Mouse (Mus musculus) megakaryocyte-erythroid progenitor cell, adult 5-6 weeks (primary cell): ENCODE measurements around the gene Iqcb1. TPM values are rescaled to one million over a fixed set of nuclear protein-coding genes. Genes with fewer than 3 reads are reported as not detected.
"Not testable (repeated sequence)": the region's sequence is repeated elsewhere in the genome, so short reads cannot be mapped to it uniquely, and the experiment has no call there.

Experiments
- ATAC-seq: replicated peaks from 2 replicates; pipeline ENCODE4 v1.8.0; 2016; ENCODE audit warnings: mild to moderate bottlenecking, inconsistent platforms; ENCODE audit not compliant: severe bottlenecking, poor library complexity, low FRiP score, low TSS enrichment
- total RNA-seq, 2 experiments: library from RNA; stranded (forward) in 1 of 2; stranded (reverse) in 1 of 2; fragments of 200-1000, 215-1000 nt in 1 of 2; fragments of >200 nt in 1 of 2; fragmentation: Nextera tagmentation in 1 of 2; gene quantifications; 2 replicates each; pipeline ENCODE4 v1.2.3; 2014 to 2017

The Iqcb1 gene
- total RNA-seq (2014; fragmentation: Nextera tagmentation) (4.6 and 19.2 TPM in 2 replicates), total RNA-seq (2017) (14.6 and 25.7 TPM in 2 replicates)

GRCm38 (mm10) chr16:36828054-36828786, at the start of gene Iqcb1:
Iqcb1 (plus strand) TSS chr16:36828385.
- ATAC-seq: peak; percentile 99

DNA sequence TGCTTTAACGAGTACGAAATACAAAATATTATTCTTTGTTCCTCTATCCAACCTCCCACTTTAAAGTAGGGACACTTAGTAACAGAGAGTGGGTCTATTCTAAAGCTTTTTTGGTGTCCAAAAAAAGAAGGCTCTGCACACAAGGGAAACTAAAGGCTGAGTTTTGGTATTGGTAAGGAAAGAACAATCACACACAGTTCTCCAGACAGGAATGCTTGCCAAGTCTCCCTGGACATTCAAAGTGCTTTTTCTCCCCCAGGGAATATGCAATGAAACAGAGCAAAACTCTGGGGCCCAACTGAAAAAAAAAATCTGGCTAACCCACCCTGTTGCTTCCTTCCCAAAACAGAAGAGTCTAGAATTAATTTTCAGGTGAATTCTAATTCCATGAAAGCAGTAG, 44.0 kb upstream of the Iqcb1 start:
- no peak for ATAC-seq

DNA sequence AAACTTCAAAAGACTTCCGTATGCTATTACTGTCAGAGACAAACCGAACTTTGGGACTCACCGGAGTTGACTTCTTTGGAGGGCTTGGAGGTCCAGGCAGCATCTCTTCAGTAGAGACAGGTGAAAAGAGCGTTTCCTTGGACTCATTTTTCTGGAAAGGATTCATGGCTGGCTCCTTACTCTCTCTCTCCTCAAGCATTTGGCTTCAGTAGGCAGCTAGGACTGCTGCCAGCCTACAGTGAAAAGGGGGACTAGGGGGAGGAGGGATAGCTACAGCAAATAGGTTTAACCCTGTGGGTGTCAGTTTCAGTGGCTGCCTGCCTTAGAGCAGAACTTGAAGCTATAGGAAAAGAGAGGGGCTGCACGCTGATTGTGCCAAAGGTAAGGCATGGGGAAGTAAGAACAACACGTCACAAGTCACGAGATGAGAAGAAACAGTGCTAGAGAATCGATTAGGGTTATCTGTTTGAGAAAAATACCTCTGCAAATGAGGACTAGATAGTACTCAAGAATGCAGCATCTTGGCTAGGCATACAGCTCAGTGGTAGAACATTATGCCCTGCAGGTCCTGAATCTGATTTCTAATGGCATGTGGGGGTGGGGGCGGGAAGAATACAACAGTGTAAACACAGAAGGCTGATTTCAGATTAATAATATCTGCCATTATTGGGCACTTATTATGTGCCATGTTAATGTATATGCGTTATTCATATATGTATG, 43.4 kb upstream of the Iqcb1 start, which contains the start of gene Slc15a2:
Slc15a2 (minus strand) TSS at position 369 of the 720 bp plus-strand sequence.
- ATAC-seq: no peak

- no peak for ATAC-seq
Measured at GRCm38 (mm10) chr16:36786466-36786865, 41.7 kb upstream of the Iqcb1 start.

DNA sequence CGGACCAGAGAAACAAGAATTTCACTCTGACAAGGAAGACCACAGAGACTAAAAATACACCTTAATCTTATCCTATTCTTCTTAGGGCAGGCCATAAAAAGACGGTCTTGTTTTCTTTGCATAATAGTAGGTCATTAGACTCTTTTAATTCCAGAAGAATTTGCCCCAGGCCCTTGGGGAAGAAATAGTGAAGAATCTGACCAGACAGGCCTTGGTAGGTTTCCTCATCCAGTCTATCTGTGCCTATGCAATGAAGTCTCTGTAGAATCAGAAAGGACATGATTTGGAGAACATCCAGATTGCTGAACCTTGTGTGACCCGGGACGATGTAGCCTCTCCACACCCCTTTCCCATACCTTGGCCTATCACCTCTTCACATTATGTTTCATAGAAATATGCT, 38.0 kb upstream of the Iqcb1 start:
- ATAC-seq: no peak

GRCm38 (mm10) chr16:36794976-36795375, 33.2 kb upstream of the Iqcb1 start:
- no peak for ATAC-seq

- no peak for ATAC-seq
Measured at GRCm38 (mm10) chr16:36798334-36798733, 29.9 kb upstream of the Iqcb1 start.

DNA sequence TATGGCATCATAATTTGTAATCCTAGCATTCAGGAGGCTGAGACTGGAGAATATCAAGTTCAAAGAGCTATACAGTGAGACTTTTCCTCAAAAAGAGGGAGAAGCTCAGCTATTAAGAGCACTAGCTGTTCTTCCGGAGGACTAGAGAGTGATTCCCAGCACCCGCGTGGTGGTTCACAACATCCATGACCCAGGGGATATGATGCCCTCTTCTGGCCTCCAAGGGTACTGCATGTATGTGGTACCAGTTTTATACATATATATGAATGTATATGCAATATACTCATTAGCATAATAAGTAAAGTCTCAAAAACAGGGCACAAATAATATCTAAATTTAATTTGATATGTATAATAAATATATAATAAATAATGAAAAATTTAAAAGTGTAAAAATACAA, 25.8 kb upstream of the Iqcb1 start:
- ATAC-seq: no peak

DNA sequence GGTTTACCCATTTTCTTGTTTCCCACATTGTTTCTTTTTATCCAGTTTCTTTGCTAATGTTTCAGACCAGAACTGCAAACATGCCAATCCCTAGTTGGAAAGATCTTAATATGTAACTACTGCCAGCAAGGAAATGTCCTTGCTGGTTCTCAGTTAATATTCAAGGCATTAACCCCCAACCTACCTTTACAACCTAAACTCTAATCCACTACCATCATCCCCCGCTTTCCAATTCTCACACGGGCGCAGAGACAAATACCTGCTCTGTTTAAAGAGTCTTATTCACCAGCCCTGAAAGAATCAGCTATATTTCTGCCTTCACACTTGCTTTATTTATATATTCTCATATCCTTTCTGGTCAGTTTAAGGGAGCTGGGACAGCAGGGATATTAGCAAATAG, 19.6 kb upstream of the Iqcb1 start:
- no peak for ATAC-seq

DNA sequence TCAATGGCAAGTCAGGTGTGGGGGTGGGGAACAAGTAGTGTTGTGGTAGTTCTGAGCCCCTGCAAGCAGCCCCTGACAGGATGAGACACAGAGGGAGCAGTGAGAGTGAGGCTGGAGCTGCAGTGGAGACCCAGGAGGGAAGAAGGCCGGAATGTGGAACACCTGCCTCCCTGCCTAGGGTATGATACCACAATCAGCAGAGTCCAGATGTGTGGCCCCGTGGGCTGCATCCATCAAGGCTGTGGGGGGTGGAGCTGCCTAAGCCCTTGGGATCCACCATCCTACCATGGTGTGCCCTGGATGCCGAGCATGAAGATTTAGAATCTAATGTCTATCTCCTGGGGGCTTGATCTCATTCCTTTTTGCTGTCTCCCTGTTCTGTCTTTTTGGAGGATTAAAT, 14.5 kb upstream of the Iqcb1 start:
- 0 out of 2 replicates have a peak, but pooled peaks have one; percentile 13 for ATAC-seq

DNA sequence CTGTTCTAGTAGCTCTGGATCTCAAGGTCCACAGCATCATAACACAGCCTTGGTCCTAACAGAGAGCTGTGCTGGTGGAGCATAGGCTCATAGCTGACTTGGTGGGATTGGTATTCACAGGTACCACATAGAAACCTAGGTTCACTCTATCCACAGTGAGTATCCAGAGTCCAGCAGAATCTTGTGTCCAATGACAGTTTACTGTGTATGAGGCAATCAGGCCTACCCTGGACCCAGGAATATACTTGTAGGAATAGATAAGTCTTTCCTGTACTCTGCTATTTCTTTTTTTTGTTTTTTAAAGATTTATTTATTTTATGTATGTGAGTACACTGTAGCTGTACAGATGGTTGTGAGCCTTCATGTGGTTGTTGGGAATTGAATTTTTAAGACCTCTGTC, 11.3 kb upstream of the Iqcb1 start:
- no peak for ATAC-seq

- peak; percentile 98 for ATAC-seq
Measured at GRCm38 (mm10) chr16:36817321-36817926, 10.8 kb upstream of the Iqcb1 start.

GRCm38 (mm10) chr16:36820016-36820415, 8.2 kb upstream of the Iqcb1 start:
- no peak for ATAC-seq

DNA sequence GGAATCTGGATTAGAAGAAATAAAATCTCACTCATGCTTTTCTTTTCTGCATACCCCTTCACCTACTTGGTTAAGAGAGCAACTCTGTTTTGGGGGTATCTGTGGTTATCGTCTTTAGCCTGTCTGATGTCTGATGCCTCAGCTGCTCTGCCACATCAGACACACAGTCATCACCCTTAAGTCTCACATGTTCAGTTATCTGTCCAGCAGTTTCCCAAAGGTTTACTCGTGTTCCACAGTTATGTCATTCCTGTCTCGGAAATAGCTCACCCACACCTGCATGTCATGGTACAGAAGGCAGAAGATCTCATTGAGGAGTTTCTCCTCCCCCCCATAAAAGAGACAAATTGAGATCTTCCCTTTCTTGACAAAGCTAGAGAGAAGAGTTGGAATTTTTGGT, 7.4 kb upstream of the Iqcb1 start:
- ATAC-seq: no peak

GRCm38 (mm10) chr16:36821474-36821873, 6.7 kb upstream of the Iqcb1 start:
- ATAC-seq: no peak

DNA sequence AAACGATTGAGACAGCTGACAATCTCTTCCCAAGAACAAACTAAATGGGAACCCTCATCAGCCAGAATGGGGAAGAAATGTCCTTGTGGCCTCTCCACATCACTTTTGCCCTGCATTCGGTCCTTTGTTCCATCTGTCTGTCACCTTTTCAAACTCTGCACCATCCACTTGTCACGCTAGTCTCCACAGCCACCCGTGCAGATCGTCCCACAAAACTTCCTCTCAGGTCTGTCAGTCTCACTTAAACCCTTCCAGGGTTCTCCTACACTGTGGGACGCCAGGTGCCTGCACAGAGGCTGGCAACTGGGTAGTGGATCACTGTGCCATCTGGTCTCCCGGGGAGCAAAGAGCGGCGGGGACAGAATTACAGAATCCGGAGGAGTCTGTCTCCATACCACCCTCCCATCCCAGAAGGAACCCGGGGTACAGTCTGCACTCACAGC, 553 bp upstream of the Iqcb1 start:
- ATAC-seq: peak; percentile 66

DNA sequence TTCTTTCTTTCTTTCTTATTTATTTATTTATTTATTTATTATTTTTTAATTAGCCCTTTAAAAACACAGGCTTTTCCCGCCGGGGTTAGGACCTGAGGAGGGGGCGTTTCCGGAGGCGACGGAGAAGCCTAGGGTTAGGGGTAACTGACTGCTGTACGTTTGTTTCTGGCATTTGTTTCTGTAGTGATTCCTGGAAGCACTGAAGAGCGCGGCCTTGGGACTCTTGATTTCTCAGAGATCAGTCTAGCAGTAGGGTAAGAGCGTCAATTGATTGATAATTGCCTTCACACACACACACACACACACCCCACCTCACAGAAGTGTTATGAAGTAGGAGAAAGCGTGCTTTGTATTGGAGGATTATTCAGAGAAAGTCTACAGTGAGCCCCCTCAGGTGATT, 635 bp downstream of the Iqcb1 start:
- ATAC-seq: no peak

GRCm38 (mm10) chr16:36846894-36847293, 18.7 kb downstream of the Iqcb1 start:
- ATAC-seq: not testable (repeated sequence)

- ATAC-seq: no peak
Measured at GRCm38 (mm10) chr16:36851202-36851601, 23.0 kb downstream of the Iqcb1 start.

DNA sequence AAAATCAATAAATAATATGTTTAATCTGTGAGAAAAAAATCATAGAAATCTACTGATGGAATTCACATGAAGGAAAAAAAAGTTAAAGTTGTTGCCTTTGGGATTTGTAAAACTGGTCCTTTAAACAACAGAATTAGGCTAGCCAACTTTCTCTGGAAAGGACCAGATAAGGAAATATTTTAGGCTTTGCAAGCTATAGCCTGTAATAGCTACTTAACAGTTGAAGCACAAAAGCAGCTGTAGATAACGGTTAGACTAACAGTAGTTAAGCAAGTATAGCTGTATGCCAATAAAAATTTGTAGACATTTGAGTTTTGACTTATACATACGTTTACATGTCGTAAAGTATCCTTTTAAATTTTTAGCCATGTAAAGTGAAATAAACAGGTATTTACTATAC, 35.4 kb downstream of the Iqcb1 start:
- ATAC-seq: peak; percentile 59; the same call in 1 of the 2 replicates
